Mouse (Mus musculus): ENCODE results near the gene Nfxl1. TPM values are rescaled to one million over a fixed set of nuclear protein-coding genes. Genes with fewer than 3 reads are reported as not detected.
"Not testable (repeated sequence)": the region's sequence is repeated elsewhere in the genome, so short reads cannot be mapped to it uniquely, and the experiment has no call there.

The Nfxl1 gene
- total RNA-seq (2022), result 1 to 10 TPM; 2.5 to 5.9 (median 3.2) TPM

DNA sequence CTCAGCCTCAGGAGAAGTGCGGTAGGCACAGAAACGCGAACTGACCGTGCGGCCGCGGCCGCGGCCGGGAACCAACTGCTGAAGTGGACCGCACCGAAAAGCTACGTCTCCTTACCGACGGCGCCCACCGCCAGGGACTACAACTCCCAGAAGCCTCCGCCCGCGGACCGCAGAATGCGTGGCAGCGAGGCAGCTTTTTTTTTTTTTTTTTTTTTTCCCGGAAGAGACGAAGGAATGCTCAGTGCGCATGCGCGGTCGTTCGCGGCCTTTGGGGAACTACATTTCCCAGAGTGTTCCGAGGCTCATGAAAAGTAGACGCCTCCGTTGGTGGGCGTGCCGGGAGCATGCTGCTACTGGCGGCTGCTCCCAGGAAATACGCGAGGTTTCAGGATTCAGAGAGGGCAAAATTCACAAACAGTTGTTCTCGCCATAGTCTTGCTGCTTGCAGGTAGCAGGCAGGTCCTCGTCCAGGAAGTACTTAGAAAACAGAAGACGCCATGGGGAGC, at the start of gene Nfxl1:
TSS of gene Nfxl1 (minus strand) at position 141 of the 506 bp plus-strand sequence.
- DNase-seq (ENCODE audit: low spot score in 2 of 2), result peak; percentile 86 to 95

DNA sequence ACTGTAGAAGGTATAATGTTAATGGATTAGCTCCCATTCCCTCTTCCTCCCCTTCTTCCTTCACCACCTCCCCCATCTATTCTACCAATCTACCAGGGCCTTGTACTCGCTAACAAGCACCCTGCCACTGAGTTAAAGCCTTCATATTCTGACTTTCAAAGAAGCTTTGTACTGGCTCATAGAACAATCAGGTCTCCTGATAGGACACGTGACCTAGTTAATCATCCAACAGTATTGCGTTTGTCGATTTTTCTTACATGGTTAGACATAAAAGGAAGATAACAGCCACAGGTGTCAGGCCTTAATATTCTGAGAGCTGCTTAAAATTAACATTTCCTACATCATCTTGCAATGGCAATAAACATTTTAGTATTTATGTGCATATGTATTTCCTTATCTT, 43.7 kb upstream of the Nfxl1 start:
- no peak for DNase-seq (ENCODE audit: low spot score in 2 of 2)

DNA sequence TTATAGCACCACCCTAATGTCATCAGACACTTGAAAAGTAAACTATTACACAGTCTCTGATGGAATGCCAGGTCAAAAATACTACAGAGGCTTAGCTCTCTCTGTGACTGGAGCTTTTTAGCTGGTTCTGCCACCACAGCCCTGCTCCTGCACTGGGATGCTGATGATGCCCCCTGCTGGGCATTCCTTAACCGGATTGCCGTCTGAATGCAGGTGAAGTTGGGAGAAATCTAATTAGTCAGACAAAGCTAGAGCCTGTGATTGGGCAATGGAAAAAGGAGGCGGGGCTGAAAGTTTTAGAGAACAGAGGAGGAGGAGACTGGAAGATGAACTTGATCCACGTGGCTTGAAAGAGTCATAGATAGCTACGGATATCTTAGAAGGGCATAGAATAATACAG, 41.5 kb upstream of the Nfxl1 start:
- no peak for DNase-seq (ENCODE audit: low spot score in 2 of 2)

DNA sequence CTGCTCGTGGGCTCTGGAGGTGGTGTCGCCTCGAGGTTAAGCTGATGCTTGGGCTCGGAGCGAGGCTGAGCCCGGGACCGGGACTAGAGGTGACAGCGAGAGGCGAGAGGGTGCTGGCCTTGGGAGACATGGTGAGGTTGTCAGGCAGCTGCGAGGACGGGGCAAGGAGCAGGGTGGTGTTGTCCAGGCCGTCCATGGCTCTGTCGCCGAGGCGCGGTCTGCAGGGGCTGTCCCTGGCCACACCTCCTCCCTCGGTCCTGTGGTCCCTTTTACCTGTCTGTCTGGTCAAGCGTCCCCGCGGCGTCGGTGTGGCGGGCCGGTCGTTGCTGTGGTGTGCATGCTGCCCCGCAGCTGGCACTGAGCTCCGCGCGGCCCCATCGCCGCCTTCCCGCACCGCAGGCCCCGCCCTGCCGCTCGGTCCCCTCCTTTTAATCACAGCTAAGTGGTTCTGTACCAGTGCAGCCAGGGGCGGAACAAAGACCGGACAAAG, 27.8 kb upstream of the Nfxl1 start, which contains the start of gene Gm5868:
TSS of gene Gm5868 (minus strand) at position 360 of the 490 bp plus-strand sequence.
- DNase-seq (ENCODE audit: low spot score in 2 of 2), result no peak

DNA sequence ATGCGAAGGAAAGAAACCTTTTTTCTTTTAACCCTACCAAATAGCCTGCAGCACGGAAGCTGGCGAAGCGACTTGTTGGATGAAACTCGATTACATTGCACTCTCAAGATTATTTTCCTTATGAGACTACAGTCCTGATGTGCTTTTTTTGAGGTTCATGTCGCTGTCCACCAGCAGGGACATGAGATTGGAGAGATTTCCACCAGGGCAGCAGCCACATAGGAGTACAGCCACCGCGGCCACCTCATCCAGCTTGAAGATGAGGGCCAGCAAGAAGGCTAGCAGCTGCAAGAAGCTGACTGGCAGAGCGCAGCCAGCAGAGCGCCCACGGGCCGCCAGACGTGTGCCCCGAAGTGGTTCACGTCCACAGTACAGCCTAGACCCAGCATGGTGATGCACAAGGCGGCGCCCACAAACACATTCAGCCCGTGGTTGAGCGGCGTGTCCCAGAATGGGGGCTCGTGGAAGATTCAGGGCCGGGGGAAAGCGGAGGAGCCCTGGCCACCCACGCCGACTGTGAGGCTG, 27.2 kb upstream of the Nfxl1 start:
- not testable (repeated sequence) for DNase-seq (ENCODE audit: low spot score in 2 of 2)

DNA sequence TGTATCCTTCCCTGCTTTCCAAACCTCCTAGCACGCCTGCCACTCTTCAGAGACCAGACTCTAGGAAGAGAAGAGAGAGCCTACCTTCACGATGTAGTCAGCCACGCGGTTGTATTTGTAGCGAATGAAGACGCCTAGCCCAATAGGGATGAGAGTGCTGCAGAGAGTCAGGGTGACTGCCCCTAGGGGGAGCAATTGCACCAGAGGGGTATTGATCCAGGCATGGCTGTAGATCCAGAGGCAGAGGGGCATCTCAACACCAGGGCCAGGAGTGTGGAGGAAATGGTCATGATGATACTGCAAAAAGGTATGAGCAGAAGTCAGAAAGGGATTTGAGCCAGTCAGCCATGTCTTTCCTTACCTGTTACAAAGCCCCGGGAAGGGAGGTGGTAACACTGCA, 26.6 kb upstream of the Nfxl1 start:
- DNase-seq (ENCODE audit: low spot score in 2 of 2), result not testable (repeated sequence)

DNA sequence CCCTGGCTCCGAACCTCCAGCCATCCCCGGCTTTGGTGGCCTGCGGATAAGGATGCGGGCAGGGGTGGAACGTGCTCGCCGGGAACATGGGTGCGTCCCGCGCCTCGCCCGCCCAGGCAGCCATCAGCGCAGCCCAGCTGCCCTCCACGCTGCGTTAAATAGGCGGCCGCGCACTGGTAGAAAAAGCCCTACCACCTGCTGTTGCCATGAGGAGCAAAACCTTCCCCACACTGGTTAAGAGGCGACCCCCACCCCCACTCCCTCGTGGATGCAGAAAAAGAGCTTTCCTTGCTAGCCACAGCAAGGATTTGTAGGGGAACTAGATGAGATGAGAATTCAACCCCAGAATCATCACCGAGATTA, 21.5 kb upstream of the Nfxl1 start, which contains the start of gene Zar1:
TSS of gene Zar1 (minus strand) at position 285 of the 363 bp plus-strand sequence.
- not testable (repeated sequence) for DNase-seq (ENCODE audit: low spot score in 2 of 2)

DNA sequence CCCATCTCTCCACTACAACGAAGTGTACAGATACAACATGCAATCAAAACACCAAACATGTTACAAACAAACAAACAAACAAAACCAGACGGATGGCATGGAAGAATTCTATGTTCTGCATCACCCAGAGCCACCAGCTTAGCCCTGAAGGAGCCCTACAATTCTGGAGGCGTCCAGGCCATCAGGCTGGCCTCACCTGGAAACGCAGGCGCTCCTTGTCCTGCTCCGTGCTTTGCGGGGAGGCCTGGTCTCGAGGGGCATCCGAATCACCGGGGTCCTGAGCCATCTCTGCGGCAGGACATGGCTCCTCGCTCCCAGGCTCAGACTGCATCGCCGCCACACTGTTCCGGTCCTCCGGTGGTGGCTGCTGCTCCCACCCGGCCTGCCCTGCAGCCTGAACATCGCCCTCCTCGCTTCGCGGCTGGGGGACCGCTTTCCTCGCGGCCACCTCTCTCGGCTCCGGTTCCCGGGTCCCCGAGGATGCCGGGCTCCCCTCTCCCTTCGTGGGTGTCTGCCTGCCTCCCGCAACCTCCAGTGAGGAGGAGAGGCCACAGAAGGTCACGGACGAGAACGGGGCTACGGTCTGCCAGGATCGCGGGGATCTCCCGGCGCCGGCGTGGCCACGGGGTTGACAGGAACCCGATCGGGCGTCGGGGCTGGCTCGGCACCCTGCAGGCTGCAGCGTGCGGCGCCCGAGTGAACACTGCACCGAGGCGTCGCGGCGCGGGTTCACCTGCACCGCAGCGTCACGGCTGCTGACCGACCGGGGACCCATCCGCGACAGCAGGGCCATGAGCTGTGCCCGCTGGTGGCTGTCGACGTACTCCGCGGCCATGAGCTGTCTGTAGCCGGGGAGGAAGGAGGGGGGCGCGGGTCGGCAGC, 20.8 kb upstream of the Nfxl1 start:
- DNase-seq (ENCODE audit: low spot score in 2 of 2), result not testable (repeated sequence)

DNA sequence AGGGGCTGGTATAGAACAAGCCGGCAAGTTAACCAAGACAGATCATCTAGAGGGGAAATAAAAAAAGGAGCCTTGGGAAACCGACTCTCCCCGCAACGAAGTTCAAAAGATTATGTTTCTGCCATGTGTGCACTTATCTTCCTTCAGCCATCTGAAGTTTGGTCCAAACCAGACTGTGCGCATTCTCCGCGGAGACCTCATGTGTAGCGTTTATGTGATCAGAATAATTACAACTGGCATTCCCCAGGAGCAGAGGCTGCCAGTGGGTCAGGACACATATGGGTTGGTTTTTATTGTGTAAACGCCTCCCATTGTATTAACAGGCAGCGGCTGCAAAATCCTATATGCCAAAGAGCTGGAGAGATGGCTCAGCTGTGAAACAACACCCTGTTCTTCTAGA, 20.1 kb upstream of the Nfxl1 start:
- DNase-seq (ENCODE audit: low spot score in 2 of 2), result not testable (repeated sequence)

DNA sequence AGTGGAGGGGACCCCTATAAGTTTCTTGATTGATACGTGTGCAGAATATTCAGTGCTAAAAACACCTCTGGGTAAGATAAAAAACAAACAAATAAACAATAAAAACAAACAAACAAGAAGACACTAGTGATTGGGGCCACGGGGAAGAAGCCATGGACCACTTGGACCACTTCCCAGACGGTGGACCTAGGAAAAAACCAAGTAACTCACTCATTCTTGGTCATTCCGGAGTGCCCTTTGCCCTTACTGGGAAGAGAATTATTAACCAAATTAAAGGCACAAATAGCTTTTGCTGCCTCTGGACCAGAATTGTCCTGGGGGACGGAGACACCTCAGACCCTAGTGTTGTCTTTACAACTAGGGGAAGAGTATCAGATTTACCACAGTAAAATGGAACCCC, 6.1 kb upstream of the Nfxl1 start:
- DNase-seq (ENCODE audit: low spot score in 2 of 2), result no peak

DNA sequence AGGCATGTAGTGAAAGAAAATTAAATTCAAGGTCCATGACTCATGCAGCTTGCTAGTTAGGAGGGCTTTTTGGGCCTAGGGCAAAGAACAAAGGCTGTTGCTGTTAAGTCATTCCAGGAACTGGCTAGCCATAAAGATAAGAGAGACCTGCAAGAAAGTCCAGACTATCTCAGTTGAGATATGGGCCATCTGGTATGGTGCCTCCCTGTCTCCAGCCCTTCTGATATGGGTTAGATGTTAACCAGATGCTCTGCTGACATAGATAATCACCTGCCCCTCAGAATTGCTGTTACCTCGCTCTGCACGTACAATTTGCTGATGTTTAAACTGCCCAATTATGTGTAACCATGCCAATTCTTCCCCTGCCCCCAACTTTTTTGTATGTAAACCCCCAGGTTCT, 3.7 kb upstream of the Nfxl1 start:
- not testable (repeated sequence) for DNase-seq (ENCODE audit: low spot score in 2 of 2)

DNA sequence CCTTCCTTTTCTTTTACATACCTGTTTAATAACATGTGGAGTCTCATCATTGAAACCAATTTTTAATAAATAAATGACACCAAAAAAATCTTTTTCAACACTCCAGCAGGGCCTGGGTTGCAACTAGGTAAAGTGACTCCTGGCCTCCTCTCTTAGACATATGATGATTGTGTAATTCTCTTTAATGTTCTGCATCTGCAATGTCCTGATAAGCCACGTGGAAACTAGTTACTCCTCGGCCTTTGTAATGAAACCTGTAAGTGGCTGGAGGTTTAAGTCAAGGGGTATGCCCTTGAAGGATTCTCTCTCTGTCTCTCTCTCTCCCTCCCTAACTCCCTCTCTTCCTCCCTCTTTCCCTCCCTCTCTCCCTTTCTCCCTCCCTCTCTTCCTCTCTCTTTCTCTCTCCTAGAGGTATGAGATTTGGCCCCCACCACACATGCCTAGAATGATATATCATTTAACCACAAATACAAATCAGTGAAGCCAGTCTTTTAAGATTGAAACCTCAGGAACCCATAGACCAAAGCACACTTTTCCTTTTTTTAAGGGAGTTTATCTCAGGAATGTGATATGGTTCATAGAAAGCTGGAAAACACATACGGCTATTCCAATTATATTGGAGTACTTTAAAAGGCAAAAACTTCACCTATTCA, 1.6 kb upstream of the Nfxl1 start:
- no peak for DNase-seq (ENCODE audit: low spot score in 2 of 2)

DNA sequence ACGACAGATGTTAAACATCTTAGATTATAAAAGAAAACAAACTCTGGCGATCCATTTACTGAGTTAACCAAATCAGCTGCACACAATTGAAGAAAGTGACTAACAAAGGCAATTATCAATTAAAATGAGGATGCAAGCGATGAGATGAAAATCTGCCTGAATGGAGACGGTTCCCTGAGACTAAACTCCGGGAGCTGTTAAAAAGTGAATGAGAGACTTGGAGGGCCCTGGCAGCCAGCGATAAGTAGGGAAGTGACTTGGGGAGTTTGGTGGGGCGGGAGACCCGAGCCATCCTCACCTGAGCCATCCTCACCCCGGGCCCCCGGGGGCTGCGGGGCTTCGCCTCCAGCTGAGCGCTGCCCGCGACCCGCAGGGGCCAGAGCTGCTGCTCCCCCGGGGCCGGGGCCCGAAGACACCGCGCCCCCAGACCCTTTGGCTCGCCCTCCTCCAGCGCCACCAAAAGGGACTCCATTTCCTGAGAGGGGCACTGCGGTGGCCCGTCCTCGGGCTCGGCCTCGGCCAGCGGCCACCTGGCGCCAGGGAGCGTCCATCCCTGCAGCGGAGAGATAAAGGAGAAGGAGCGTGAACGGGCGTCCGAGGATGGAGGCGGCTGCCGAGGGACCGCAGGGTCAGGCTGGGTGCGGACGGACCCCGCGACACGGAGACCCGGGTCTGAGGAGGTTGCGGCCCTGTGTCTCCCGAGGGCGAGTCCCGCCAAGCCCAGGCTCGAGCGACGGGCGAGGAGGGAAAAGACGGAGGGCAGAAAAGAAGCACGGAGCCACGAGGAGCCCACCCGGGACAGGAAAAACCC, 563 bp downstream of the Nfxl1 start:
- peak; percentile 4 to 16 for DNase-seq (ENCODE audit: low spot score in 2 of 2)

DNA sequence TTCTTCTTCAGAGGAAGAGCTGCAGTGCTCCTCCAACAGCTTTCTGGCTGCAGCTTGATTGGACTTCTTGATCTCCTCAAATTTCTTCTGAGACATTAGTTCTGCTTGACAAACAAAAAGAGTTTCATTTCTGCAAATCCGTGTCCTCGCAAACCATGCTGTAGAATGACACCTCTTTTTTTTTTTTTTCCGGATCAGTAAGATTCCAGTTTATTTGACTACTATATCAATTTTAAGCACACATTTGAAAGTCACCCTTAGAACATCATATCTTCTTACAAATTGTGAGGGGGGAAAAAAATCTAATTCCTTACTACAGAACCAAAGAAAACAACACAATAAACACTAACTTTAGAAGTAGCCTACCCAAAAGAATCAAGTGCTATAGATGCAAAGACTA, 3.2 kb downstream of the Nfxl1 start:
- no peak for DNase-seq (ENCODE audit: low spot score in 2 of 2)

DNA sequence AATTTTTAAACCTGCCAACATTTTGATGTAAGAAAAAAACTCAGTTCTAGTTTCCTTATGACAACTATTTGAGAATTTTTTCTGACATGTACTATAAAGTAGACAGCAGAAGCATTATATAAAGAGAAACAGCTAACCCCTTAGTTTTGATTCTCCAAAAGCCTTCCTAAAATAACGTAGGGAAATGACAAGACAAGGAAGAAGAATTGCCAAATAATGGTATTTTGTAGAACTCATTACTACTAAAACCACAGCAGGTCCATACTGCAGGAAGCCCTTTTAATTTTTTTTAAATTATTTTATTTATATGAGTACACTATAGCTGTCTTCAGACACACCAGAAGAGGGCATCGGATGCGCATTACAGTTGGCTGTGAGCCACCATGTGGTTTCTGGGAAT, 8.3 kb downstream of the Nfxl1 start:
- DNase-seq (ENCODE audit: low spot score in 2 of 2), result no peak

DNA sequence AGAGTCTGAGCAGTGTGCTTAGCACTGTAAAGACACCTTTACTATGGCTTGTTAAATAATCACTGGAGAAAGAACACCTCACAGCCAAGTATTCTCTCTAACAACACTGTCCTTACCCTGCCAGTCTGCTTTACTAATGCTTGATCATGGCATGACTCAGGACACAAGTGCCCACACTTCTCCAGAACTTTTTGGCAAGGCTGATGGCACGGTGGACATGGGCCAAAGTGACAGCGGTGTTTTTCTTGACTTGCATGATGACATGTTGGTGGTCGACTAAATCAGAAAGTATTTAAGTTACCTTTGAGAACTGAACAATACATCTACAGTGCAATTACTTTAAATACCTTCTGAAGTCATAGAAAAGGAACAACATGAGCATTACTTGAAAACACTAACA, 30.6 kb downstream of the Nfxl1 start:
- DNase-seq (ENCODE audit: low spot score in 2 of 2), result no peak

DNA sequence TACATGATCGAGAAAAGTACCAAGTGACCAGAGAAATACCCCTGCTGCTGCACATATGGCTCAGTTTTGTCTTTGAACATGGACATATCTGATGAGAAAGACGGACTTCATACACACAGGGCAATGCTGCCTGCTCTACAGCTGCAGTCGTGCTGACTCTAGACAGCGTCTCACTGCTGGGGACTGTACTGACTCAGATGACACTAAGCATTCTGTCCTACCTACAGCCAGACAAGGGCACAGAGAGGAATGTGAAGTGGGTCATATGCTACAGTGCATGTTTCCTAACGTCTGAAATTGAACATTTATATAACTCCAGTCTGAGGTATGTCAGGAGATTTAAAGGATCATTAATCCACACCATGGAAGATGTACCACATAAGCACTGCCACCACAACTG, 45.7 kb downstream of the Nfxl1 start:
- no peak for DNase-seq (ENCODE audit: low spot score in 2 of 2)

DNA sequence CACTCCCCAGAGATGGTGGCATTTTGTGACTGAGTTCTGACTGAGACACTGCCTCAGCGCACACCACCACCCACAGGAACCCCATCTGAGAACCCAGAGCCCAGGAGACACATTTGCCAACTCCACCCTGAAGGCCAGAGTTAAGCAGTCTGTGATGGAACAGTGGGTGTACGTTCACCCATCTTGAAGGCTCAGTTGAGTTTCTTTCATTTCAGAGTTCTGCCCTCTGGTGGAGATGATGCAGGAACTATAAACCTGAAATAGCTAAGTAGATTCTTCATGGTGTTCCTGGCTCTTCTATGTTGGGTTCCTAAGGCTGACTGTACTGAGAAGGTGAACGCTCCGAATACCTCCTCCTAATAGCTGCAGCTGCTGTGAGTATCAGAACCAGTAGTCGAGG, 53.7 kb downstream of the Nfxl1 start:
- DNase-seq (ENCODE audit: low spot score in 2 of 2), result no peak

DNA sequence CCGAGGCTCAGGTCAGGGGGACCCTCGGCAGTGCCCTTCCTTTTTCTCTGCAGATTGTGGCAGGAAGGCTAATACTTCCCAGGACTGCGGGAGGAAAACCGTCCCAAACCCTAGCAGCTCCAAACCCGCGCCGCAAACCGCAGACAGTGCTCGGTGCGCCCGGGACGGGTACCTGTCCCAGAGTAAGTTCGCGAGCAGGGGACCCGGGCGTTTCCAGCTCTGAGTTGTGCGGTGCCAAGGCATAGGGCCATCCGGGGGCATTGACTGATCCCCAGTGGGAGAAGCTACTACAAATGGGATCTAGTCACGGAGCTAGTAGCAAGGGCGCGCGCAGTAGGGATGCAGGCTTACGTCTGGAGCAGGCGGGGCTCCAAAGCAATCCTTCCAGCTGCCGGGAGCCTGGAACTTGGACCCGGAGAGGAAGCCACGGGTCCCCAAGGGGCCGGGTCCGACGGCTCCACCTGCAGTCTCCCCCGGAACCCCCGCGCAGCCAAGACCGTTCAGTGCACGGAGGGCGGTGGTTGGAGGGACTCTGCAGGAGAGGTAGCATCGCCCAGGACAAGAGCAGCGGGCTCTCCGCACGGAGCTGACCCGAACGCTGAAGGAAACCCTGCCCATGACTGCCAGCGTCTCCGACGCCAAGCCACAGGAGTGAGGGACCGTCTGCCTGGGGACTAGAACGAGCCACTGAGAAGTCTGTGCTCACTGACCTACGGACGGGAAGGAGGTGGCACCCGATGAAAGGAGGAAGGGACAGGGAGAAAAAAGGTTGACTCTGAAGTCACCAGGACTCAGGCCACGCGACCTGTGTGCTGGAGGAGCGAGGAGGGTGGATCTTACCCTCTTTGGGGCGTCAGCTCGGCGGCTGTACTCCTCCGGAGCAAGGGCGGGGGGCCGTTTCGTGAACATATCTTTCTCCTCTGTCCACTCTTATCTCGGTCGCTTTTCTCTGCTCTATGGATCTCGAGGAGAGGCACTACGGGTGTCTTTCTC, 55.7 kb downstream of the Nfxl1 start, which contains the start of gene Corin:
TSS of gene Corin (minus strand) at position 943 of the 993 bp plus-strand sequence.
- no peak for DNase-seq (ENCODE audit: low spot score in 2 of 2)

DNA sequence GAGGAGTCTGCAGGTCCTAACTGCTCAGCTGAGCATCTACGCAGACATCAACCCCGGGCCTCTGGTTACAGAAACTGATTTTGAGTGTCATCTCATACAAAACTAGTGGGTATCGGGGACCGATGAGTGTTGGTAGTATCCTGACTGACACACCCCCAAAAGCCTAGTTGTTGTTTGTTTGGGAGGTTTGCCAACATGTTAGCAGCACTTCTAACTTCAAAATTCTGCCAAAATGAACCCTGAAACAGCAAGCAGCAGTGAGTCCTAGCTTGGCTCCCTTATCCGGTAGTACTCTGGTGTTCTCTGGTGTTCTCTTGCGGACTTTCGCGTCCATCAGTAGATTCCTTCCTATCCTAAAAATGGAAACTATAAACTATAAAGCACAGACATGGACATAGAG, 56.7 kb downstream of the Nfxl1 start:
- no peak for DNase-seq (ENCODE audit: low spot score in 2 of 2)
